Mouse (Mus musculus) colon, adult 2 months (tissue): ENCODE results near the gene Olfr866. TPM values are rescaled to one million over a fixed set of nuclear protein-coding genes. Genes with fewer than 3 reads are reported as not detected.

Experiments used
- polyA plus RNA-seq: library from polyadenylated mRNA; depleted of rRNA; stranded (reverse); fragments of >200 nt; gene quantifications from 2 replicates; pipeline ENCODE4 v1.2.3, GENCODE M21; 2012; rRNA removed

Olfr866 gene
- not detected in 2 replicates for polyA plus RNA-seq

GRCm38 (mm10) chr9:20027935-20028334 is at the start of gene Olfr866:
TSS of gene Olfr866 (minus strand) at chr9:20028035.

GRCm38 (mm10) chr9:20057462-20057861 is 29.6 kb upstream of the Olfr866 start, which contains the start of gene Olfr867:
TSS of gene Olfr867 (minus strand) at chr9:20057562.

Other genes with a start within 250 kb of the Olfr866 start
- not detected in 2 replicates for gene Olfr58, start 247.8 kb downstream of the Olfr866 start, polyA plus RNA-seq
- gene Olfr859, start 223.1 kb downstream of the Olfr866 start, polyA plus RNA-seq, result not detected in 2 replicates
- gene Olfr860, start 178.3 kb downstream of the Olfr866 start, polyA plus RNA-seq, result not detected in 2 replicates
- gene Olfr862, start 140.0 kb downstream of the Olfr866 start, polyA plus RNA-seq, result not detected in 2 replicates
- not detected in 2 replicates for gene Olfr77, start 111.2 kb downstream of the Olfr866 start, polyA plus RNA-seq
- not detected in 2 replicates for gene Olfr867, start 29.5 kb upstream of the Olfr866 start, polyA plus RNA-seq
- gene Olfr868, start 70.6 kb upstream of the Olfr866 start, polyA plus RNA-seq, result not detected in 2 replicates
- not detected in 2 replicates for gene Olfr869, start 101.0 kb upstream of the Olfr866 start, polyA plus RNA-seq
- not detected in 2 replicates for gene Olfr870, start 146.0 kb upstream of the Olfr866 start, polyA plus RNA-seq
- not detected in 2 replicates for gene Olfr871, start 184.2 kb upstream of the Olfr866 start, polyA plus RNA-seq
- not detected in 2 replicates for gene Olfr872, start 209.1 kb upstream of the Olfr866 start, polyA plus RNA-seq